Mouse (Mus musculus) embryonic facial prominence, embryonic 10.5 days (tissue): ENCODE data around the gene Zbtb16. TPM values are rescaled to one million over a fixed set of nuclear protein-coding genes. Genes with fewer than 3 reads are reported as not detected.

Experiments
- DNase-seq: peaks from one replicate; pipeline ENCODE4 v3.0.0-alpha.2; 2017; ENCODE audit warnings: low spot score
- H3K27ac ChIP-seq: fragments of 300-500 bp; sonication (generic); replicated peaks from 2 replicates; pipeline ENCODE4 v1.5.1; 2016; ENCODE audit warnings: mild to moderate bottlenecking
- H3K27me3 ChIP-seq: fragments of 300-500 bp; sonication (generic); replicated peaks from 2 replicates; pipeline ENCODE4 v1.6.1; 2016; ENCODE audit warnings: low read depth, mild to moderate bottlenecking; ENCODE audit not compliant: poor library complexity, severe bottlenecking
- H3K36me3 ChIP-seq: fragments of 300-500 bp; sonication (generic); replicated peaks from 2 replicates; pipeline ENCODE4 v1.6.1; 2016; ENCODE audit warnings: mild to moderate bottlenecking, moderate library complexity
- H3K4me1 ChIP-seq: fragments of 300-500 bp; sonication (generic); 2 replicates; pipeline ENCODE4 v1.6.1; 2016
- H3K4me3 ChIP-seq: fragments of 300-500 bp; sonication (generic); 2 replicates; pipeline ENCODE4 v1.5.1; 2016; ENCODE audit warnings: mild to moderate bottlenecking, moderate library complexity
- H3K9me3 ChIP-seq: fragments of 300-500 bp; sonication (generic); 2 replicates; pipeline ENCODE4 v1.6.1; 2016; ENCODE audit warnings: mild to moderate bottlenecking
- WGBS: fragments of 180-500 bp; shearing (Covaris S2); methylation state at CpG from one replicate; pipeline ENCODE4 v1.1.7; 2016; 5-methylcytosine and 5-hydroxymethylcytosine counted together
- polyA plus RNA-seq: library from polyadenylated mRNA; unstranded; fragments of >200 nt; fragmentation: Nextera tagmentation; extraction: Ambion mirVana; gene quantifications from 2 replicates; pipeline ENCODE4 v1.2.1, GENCODE M21; 2016

Zbtb16 gene
- polyA plus RNA-seq, 1 experiment from 2014 or later: 15.8 TPM

GRCm38 (mm10) chr9:48734725-48735465 is 101.1 kb downstream of the Zbtb16 start:
- no peaks in the 10 kb centered on the region for H3K9me3 ChIP-seq
- peaks cover 23% of the 10 kb centered on the region for H3K27me3 ChIP-seq
- peaks cover 100% of the 10 kb centered on the region for H3K4me1 ChIP-seq
- no peaks in the 10 kb centered on the region for H3K36me3 ChIP-seq
- 0 out of 2 replicates have a peak overlapping the region, but pooled peaks have one; percentile 32 for H3K27ac ChIP-seq
- H3K4me3 ChIP-seq: no peak overlapping the region
- no peak for DNase-seq
- WGBS: 83% methylated on average over 12 of the region's 12 CpGs

- Histone ChIP-seq H3K4me3 (no peak overlapping the region), H3K27ac (no peak overlapping the region), H3K9me3 (no peaks in the 10 kb centered on the region), H3K27me3 (peaks cover 29% of the 10 kb centered on the region), H3K4me1 (peaks cover 100% of the 10 kb centered on the region), H3K36me3 (no peaks in the 10 kb centered on the region)
- DNase-seq: no peak
- WGBS: 30% methylated on average over 13 of the region's 13 CpGs
These were observed 102.0 kb downstream of the Zbtb16 start for GRCm38 (mm10) chr9:48733817-48734544.

- no peaks in the 10 kb centered on the region for H3K36me3 ChIP-seq
- no peak overlapping the region for H3K27ac ChIP-seq
- peaks cover 100% of the 10 kb centered on the region for H3K4me1 ChIP-seq
- no peaks in the 10 kb centered on the region for H3K9me3 ChIP-seq
- peaks cover 29% of the 10 kb centered on the region for H3K27me3 ChIP-seq
- DNase-seq: no peak
- no peak overlapping the region for H3K4me3 ChIP-seq
- WGBS: 70% methylated on average over 6 of the region's 6 CpGs
These were observed 102.9 kb downstream of the Zbtb16 start for GRCm38 (mm10) chr9:48733083-48733482.

- WGBS: 81% methylated on average over 8 of the region's 8 CpGs
- peak overlapping the region; percentile 5; the same call in 1 of the 2 replicates for H3K27ac ChIP-seq
- no peaks in the 10 kb centered on the region for H3K9me3 ChIP-seq
- no peak for DNase-seq
- no peak overlapping the region for H3K4me3 ChIP-seq
- no peaks in the 10 kb centered on the region for H3K36me3 ChIP-seq
- peaks cover 29% of the 10 kb centered on the region for H3K27me3 ChIP-seq
- peaks cover 97% of the 10 kb centered on the region for H3K4me1 ChIP-seq
These were observed 104.1 kb downstream of the Zbtb16 start for GRCm38 (mm10) chr9:48731651-48732536.

GRCm38 (mm10) chr9:48730446-48730979 is 105.5 kb downstream of the Zbtb16 start:
- peaks cover 83% of the 10 kb centered on the region for H3K4me1 ChIP-seq
- no peak overlapping the region for H3K27ac ChIP-seq
- WGBS: 82% methylated on average over 10 of the region's 10 CpGs
- no peak for DNase-seq
- H3K36me3 ChIP-seq: no peaks in the 10 kb centered on the region
- H3K27me3 ChIP-seq: peaks cover 33% of the 10 kb centered on the region
- no peak overlapping the region for H3K4me3 ChIP-seq
- H3K9me3 ChIP-seq: no peaks in the 10 kb centered on the region

- no peak for DNase-seq
- Histone ChIP-seq H3K9me3 (no peaks in the 10 kb centered on the region), H3K4me3 (no peak overlapping the region), H3K4me1 (peaks cover 75% of the 10 kb centered on the region), H3K27me3 (peaks cover 36% of the 10 kb centered on the region), H3K27ac (peak overlapping the region; percentile 37; the same call in 1 of the 2 replicates), H3K36me3 (no peaks in the 10 kb centered on the region)
- 67% methylated on average over 3 of the region's 3 CpGs for WGBS
These were observed 106.6 kb downstream of the Zbtb16 start for GRCm38 (mm10) chr9:48729471-48729870.

- H3K27ac ChIP-seq: 0 out of 2 replicates have a peak overlapping the region, but pooled peaks have one; percentile 5
- H3K27me3 ChIP-seq: peaks cover 36% of the 10 kb centered on the region
- DNase-seq: no peak
- no peaks in the 10 kb centered on the region for H3K9me3 ChIP-seq
- no peaks in the 10 kb centered on the region for H3K36me3 ChIP-seq
- no peak overlapping the region for H3K4me3 ChIP-seq
- 56% methylated on average over 13 of the region's 13 CpGs for WGBS
- H3K4me1 ChIP-seq: peaks cover 74% of the 10 kb centered on the region
These were observed 107.3 kb downstream of the Zbtb16 start for GRCm38 (mm10) chr9:48728731-48729123.

- H3K36me3 ChIP-seq: no peaks in the 10 kb centered on the region
- H3K9me3 ChIP-seq: no peaks in the 10 kb centered on the region
- H3K27me3 ChIP-seq: peaks cover 36% of the 10 kb centered on the region
- peak; percentile 70 for DNase-seq
- 33% methylated on average over 10 of the region's 10 CpGs for WGBS
- no peak overlapping the region for H3K4me3 ChIP-seq
- peak overlapping the region; percentile 46; the same call in 1 of the 2 replicates for H3K27ac ChIP-seq
- peaks cover 74% of the 10 kb centered on the region for H3K4me1 ChIP-seq
These were observed 107.8 kb downstream of the Zbtb16 start for GRCm38 (mm10) chr9:48728083-48728730.

- Histone ChIP-seq H3K4me3 (no peak overlapping the region), H3K4me1 (peaks cover 70% of the 10 kb centered on the region), H3K36me3 (no peaks in the 10 kb centered on the region), H3K27ac (no peak overlapping the region), H3K27me3 (peaks cover 24% of the 10 kb centered on the region), H3K9me3 (no peaks in the 10 kb centered on the region)
- DNase-seq: no peak
- WGBS: 90% methylated on average over 8 of the region's 8 CpGs
These were observed 109.7 kb downstream of the Zbtb16 start for GRCm38 (mm10) chr9:48726341-48726740.

GRCm38 (mm10) chr9:48725918-48726317 is 110.1 kb downstream of the Zbtb16 start:
- H3K27ac ChIP-seq: no peak overlapping the region
- WGBS: 80% methylated on average over 4 of the region's 4 CpGs

GRCm38 (mm10) chr9:48725161-48725560 is 110.9 kb downstream of the Zbtb16 start:
- DNase-seq: no peak
- Histone ChIP-seq H3K9me3 (no peaks in the 10 kb centered on the region), H3K4me1 (peaks cover 61% of the 10 kb centered on the region), H3K36me3 (no peaks in the 10 kb centered on the region), H3K27ac (no peak overlapping the region), H3K27me3 (peaks cover 14% of the 10 kb centered on the region), H3K4me3 (no peak overlapping the region)
- WGBS: 92% methylated on average over 6 of the region's 6 CpGs

More at GRCm38 (mm10) chr9:48725918-48726317, 110.1 kb downstream of the Zbtb16 start:
- H3K4me1 ChIP-seq: peaks cover 69% of the 10 kb centered on the region
- no peak for DNase-seq
- no peaks in the 10 kb centered on the region for H3K9me3 ChIP-seq
- H3K4me3 ChIP-seq: no peak overlapping the region
- peaks cover 19% of the 10 kb centered on the region for H3K27me3 ChIP-seq
- H3K36me3 ChIP-seq: no peaks in the 10 kb centered on the region
